Mouse (Mus musculus) bone marrow, adult 2 months (tissue): Measurements from ENCODE around the gene Elmsan1. TPM values are rescaled to one million over a fixed set of nuclear protein-coding genes. Genes with fewer than 3 reads are reported as not detected.

Experiments
- H3K27ac ChIP-seq: fragments of 200-500 bp; 2 replicates; pipeline ENCODE4 v1.5.1; 2012; ENCODE audit warnings: low read depth, mild to moderate bottlenecking, control low read depth, inconsistent platforms, low read length; ENCODE audit not compliant: control insufficient read depth, poor library complexity, insufficient read depth
- H3K4me1 ChIP-seq: fragments of 200-500 bp; 2 replicates; pipeline ENCODE4 v1.6.1; 2011; ENCODE audit warnings: low read length; ENCODE audit not compliant: control insufficient read depth, insufficient read depth
- H3K4me3 ChIP-seq: fragments of 200-500 bp; replicated peaks from 2 replicates; pipeline ENCODE3; 2011; ENCODE audit warnings: mild to moderate bottlenecking, low read depth, low read length, control low read depth; ENCODE audit not compliant: control insufficient read depth
- CTCF ChIP-seq: fragments of 200-500 bp; IDR thresholded peaks from 2 replicates; pipeline ENCODE4 v1.5.1; 2011; ENCODE audit warnings: low read length, control low read depth; ENCODE audit not compliant: control insufficient read depth, insufficient read depth
- POLR2A ChIP-seq: fragments of 200-500 bp; IDR thresholded peaks from 2 replicates; pipeline ENCODE4 v1.6.1; 2011; ENCODE audit warnings: low read depth, mild to moderate bottlenecking, control low read depth, low read length, borderline replicate concordance; ENCODE audit not compliant: control insufficient read depth
- WGBS: fragments of 180-500 bp; shearing (Covaris S2); methylation state at CpG from one replicate; pipeline ENCODE4 v1.1.7; 2018; 5-methylcytosine and 5-hydroxymethylcytosine counted together
- polyA plus RNA-seq: library from polyadenylated mRNA; stranded (reverse); fragments of >200 nt; gene quantifications from 2 replicates; pipeline ENCODE4 v1.2.4, GENCODE M21; 2011; ENCODE audit warnings: low replicate concordance; ENCODE audit not compliant: missing spikeins, insufficient read depth, insufficient read length

Elmsan1 gene
- polyA plus RNA-seq, 1 experiment, result 20.0 TPM

- TF ChIP-seq POLR2A, result no peak
- Histone ChIP-seq H3K4me3 (no peak overlapping the region), H3K4me1 (peaks cover 32% of the 10 kb centered on the region), H3K27ac (peak overlapping the region; percentile 47; the same call in 1 of the 2 replicates)
- 54% methylated on average over 1 of the region's 1 CpGs for WGBS
Measured at GRCm38 (mm10) chr12:84178052-84178451, 40.6 kb downstream of the Elmsan1 start.

DNA sequence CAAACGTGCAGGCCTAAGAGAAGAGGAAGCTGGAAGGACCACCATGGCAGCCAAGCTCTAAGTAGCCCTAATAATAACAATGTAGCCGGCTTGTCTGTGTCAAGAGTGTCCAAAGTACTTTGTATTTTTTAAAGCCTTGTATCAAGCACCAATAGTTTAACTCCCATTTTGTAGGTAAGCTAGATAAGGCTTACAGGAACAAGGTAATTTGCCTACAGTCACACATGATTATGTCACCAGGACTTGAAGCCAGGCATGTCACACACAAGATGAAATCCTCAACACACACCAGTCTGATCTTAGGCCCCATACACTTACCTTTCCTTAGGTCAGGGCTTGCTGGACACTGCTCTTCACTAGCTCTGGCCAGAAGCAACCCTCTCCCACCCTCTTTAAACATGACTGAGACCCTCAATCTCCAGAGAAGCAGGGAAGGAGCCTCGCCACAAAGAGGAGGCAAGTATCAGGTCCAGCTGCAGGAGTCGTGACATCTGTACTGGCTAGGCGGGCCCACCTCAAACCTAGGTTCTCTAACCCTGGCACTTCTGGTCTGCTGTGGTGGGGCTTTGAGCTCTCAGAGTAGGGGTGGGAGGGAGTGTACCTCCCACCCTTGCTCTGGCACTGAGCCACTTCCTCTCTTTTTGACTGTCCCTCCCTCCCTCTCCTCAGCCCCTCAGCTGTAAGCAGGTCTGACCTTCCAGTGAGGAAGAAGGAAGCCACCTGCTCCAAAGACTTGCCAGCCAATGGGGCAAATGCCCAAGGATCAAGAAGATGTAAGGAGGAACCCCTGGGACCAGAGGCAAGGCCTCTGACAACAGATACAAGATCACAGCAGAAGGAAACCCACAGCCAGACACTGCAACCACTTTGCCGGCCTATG lies 41.6 kb downstream of the Elmsan1 start:
- Histone ChIP-seq H3K4me3 (no peak overlapping the region), H3K4me1 (peaks cover 36% of the 10 kb centered on the region), H3K27ac (peak overlapping the region; percentile 88)
- no peak for TF ChIP-seq POLR2A
- no peak for TF ChIP-seq CTCF
- 20% methylated on average over 6 of the region's 6 CpGs for WGBS

GRCm38 (mm10) chr12:84176126-84176769 lies 42.4 kb downstream of the Elmsan1 start:
- Histone ChIP-seq H3K27ac (peak overlapping the region; percentile 88), H3K4me1 (peaks cover 36% of the 10 kb centered on the region), H3K4me3 (peak overlapping the region; percentile 67)
- TF ChIP-seq POLR2A (no peak), CTCF (no peak)
- WGBS, result 4% methylated on average over 13 of the region's 13 CpGs

- WGBS, result 0% methylated on average over 20 of the region's 20 CpGs
Measured at GRCm38 (mm10) chr12:84175659-84176061, 43.0 kb downstream of the Elmsan1 start.

DNA sequence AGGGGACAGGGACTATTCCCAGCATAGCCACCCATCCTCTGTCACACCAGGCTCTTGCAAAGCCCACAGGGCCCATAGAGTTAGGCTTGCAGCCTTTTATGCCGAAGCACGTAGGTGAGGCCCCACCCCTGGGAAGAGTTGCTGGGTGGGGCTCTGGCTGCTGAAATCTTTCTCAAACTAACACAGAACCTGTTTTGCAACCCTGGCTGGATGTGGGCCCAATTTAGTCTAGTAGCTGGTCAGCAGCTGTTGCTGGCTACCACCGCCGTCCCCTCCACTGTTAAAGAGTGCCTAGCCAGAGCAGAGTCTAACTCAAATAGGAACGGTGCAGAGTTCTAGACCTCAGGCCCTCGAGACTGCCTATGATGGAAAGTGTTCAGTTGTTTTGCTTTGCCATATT lies 43.8 kb downstream of the Elmsan1 start:
- Histone ChIP-seq H3K4me3 (peak overlapping the region; percentile 31), H3K27ac (peak overlapping the region; percentile 88), H3K4me1 (peaks cover 27% of the 10 kb centered on the region)
- TF ChIP-seq POLR2A, result no peak
- TF ChIP-seq CTCF, result no peak
- 22% methylated on average over 6 of the region's 6 CpGs for WGBS

More at GRCm38 (mm10) chr12:84175659-84176061, 43.0 kb downstream of the Elmsan1 start:
- Histone ChIP-seq H3K27ac (peak overlapping the region; percentile 88), H3K4me1 (peaks cover 31% of the 10 kb centered on the region), H3K4me3 (peak overlapping the region; percentile 67)
- TF ChIP-seq CTCF (no peak), POLR2A (peak; percentile 52; the same call in 1 of the 2 replicates)

GRCm38 (mm10) chr12:84174190-84174811 lies 44.4 kb downstream of the Elmsan1 start:
- Histone ChIP-seq H3K4me3 (peak overlapping the region; percentile 31), H3K27ac (peak overlapping the region; percentile 88), H3K4me1 (peaks cover 26% of the 10 kb centered on the region)
- TF ChIP-seq POLR2A, result no peak; the same call in 1 of the 2 replicates
- TF ChIP-seq CTCF, result no peak
- WGBS, result 25% methylated on average over 9 of the region's 9 CpGs

DNA sequence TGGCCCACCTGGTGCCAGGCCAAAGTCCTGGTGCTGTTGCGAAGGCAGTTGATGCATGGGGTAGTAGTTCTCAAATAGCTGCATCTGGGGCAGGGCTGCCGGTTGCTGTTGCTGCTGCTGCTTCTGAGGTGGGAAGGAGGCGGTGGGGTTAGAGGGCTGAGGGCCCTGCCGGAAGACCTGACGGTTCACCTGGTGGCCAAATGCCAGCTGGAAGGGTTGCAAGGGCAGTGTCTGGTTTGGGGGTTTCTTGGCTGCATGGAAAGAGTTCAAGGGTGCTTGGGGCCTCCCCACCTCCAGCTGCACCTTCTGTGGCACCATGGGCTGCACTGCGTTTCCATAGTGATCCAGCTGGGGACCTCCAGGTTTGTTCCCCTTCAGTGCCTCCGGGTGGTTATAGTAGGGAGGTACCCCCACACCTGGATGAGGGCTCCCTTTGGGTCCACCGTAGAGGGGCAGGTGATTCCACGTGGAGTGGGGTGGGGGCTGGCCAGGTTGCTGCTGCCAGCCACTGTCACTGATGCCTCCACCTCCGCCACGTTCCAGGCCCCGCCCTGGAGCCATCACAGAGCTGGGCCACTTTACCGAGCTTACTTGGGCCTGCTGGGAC lies 45.3 kb downstream of the Elmsan1 start:
- no peak overlapping the region for H3K4me3 ChIP-seq
- peaks cover 23% of the 10 kb centered on the region for H3K4me1 ChIP-seq
- peak overlapping the region; percentile 88 for H3K27ac ChIP-seq
- no peak for TF ChIP-seq CTCF
- TF ChIP-seq POLR2A, result no peak
- 80% methylated on average over 13 of the region's 13 CpGs for WGBS
